Comparison of ENCODE assay signal across 8 mouse cellular contexts in genomic region chr1:42243458-42243855, GRCm38 (mm10).
DNase-seq lines count a peak whose midpoint lies in the region; ATAC-seq and TF ChIP-seq lines count a peak whose summit lies in the region.

No protein-coding gene starts in this region.

- intact Hi-C loops in left cerebral cortex, adult 2 months (cut with DNase I): loop anchor here (5.0 to 10.0 kb wide), 2 partner anchors 346 to 969 kb away; no protein-coding TSS in a partner anchor

- H3K27me3 ChIP-seq in forebrain, embryonic 12.5 days: no peaks in the 10 kb centered on the region
- no peaks in the 10 kb centered on the region for H3K27me3 ChIP-seq in limb, embryonic 11.5 days (ENCODE audit: control insufficient read depth, insufficient read depth, low read length)

- 20% methylated on average over 5 of the region's 5 CpGs for WGBS in forebrain, embryonic 12.5 days
- 33% methylated on average over 5 of the region's 5 CpGs for WGBS in limb, embryonic 11.5 days

- H3K27ac ChIP-seq in forebrain, embryonic 12.5 days: peak overlapping the region; percentile 89
- no peak overlapping the region for H3K27ac ChIP-seq in limb, embryonic 11.5 days (replicated peaks; ENCODE audit: low read depth, low read length)
- H3K27ac ChIP-seq in left cerebral cortex, adult 2 months: no peak overlapping the region

- peak overlapping the region; percentile 21 for H3K4me3 ChIP-seq in forebrain, embryonic 12.5 days (replicated peaks)
- no peak overlapping the region for H3K4me3 ChIP-seq in limb, embryonic 11.5 days (ENCODE audit: low read depth, low read length)
- no peak overlapping the region for H3K4me3 ChIP-seq in left cerebral cortex, adult 2 months

- ATAC-seq in forebrain, embryonic 12.5 days (ENCODE audit: low FRiP score): peak; percentile 71
- peak; percentile 42; the same call in 1 of the 2 replicates for ATAC-seq in limb, embryonic 11.5 days (ENCODE audit: insufficient number of reproducible peaks, low FRiP score, low TSS enrichment, low read depth)
- ATAC-seq in megakaryocyte progenitor cell, adult 5-6 weeks (replicated peaks; ENCODE audit: poor library complexity): no peak
- ATAC-seq in megakaryocyte, adult 5-6 weeks (ENCODE audit: poor library complexity, severe bottlenecking): no peak

- H3K36me3 ChIP-seq in forebrain, embryonic 12.5 days (replicated peaks): no peaks in the 10 kb centered on the region
- H3K36me3 ChIP-seq in limb, embryonic 11.5 days (ENCODE audit: control insufficient read depth, insufficient read depth, low read length): no peaks in the 10 kb centered on the region

- peak overlapping the region; percentile 40; the same call in 1 of the 2 replicates for H3K9ac ChIP-seq in forebrain, embryonic 12.5 days
- H3K9ac ChIP-seq in limb, embryonic 11.5 days (ENCODE audit: low read length): no peak overlapping the region

- peak; percentile 22 for DNase-seq in ovary, postnatal 36 days (ENCODE audit: low spot score)
- DNase-seq in ovary, postnatal 10 days (ENCODE audit: low spot score): no peak
- no peak for DNase-seq in limb, embryonic 11.5 days (ENCODE audit: low spot score)
- no peak for DNase-seq in cerebellum, adult 18-20 months
- DNase-seq in left cerebral cortex, adult 2 months (ENCODE audit: extremely low spot score in 1 of 2, low spot score in 2 of 2): no peak

- H3K4me1 ChIP-seq in forebrain, embryonic 12.5 days: peaks cover 34% of the 10 kb centered on the region
- H3K4me1 ChIP-seq in limb, embryonic 11.5 days (ENCODE audit: control insufficient read depth, insufficient read depth, low read length): peaks cover 19% of the 10 kb centered on the region

- no peaks in the 10 kb centered on the region for H3K9me3 ChIP-seq in forebrain, embryonic 12.5 days
- no peaks in the 10 kb centered on the region for H3K9me3 ChIP-seq in limb, embryonic 11.5 days (ENCODE audit: control insufficient read depth, low read length)

- no peak for TF ChIP-seq CTCF in left cerebral cortex, adult 2 months (IDR thresholded peaks at IDR 0.05)

- H3K4me2 ChIP-seq in forebrain, embryonic 12.5 days: peak overlapping the region; percentile 51
- peak overlapping the region; percentile 31; the same call in 1 of the 2 replicates for H3K4me2 ChIP-seq in limb, embryonic 11.5 days (ENCODE audit: low read depth, severe bottlenecking)

Comparison
In these comparisons a context has a peak if more than half of its experiments do, and no peak if none do; other contexts are left out.
1. ATAC-seq: peak in forebrain, embryonic 12.5 days (single experiment) and limb, embryonic 11.5 days (single experiment); none in megakaryocyte progenitor cell, adult 5-6 weeks (single experiment) and megakaryocyte, adult 5-6 weeks (single experiment).